Mouse (Mus musculus) megakaryocyte progenitor cell, adult 5-6 weeks (primary cell): Measurements from ENCODE around the gene Kcne2. TPM values are rescaled to one million over a fixed set of nuclear protein-coding genes. Genes with fewer than 3 reads are reported as not detected.
A peak's percentile ranks its signal among the peaks of the same experiment; 100 is the strongest.

Experiments used
- ATAC-seq: replicated peaks from 2 replicates; pipeline ENCODE4 v1.8.0; 2016; ENCODE audit warnings: mild to moderate bottlenecking, moderate TSS enrichment, inconsistent platforms; ENCODE audit not compliant: poor library complexity
- total RNA-seq, 2 experiments: library from RNA; stranded (forward) in 1 of 2; stranded (reverse) in 1 of 2; fragments of 157-497, 149-512 nt in 1 of 2; fragments of 200-1000 nt in 1 of 2; gene quantifications; 2 replicates each; pipeline versions ENCODE4 v1.2.3 to v1.2.4; 2015 to 2017

The Kcne2 gene
- total RNA-seq (2015) (not detected in 2 replicates), total RNA-seq (2017) (not detected in 2 replicates)

GRCm38 (mm10) chr16:92292101-92292500, at the start of gene Kcne2:
Gene Kcne2, plus strand, starts transcription at chr16:92292389.
- no peak for ATAC-seq

- ATAC-seq = no peak
Measured at GRCm38 (mm10) chr16:92245909-92246308, 46.3 kb upstream of the Kcne2 start.

GRCm38 (mm10) chr16:92246974-92247373, 45.2 kb upstream of the Kcne2 start:
- ATAC-seq = no peak

- ATAC-seq = no peak
Measured at GRCm38 (mm10) chr16:92247700-92248099, 44.5 kb upstream of the Kcne2 start.

- no peak for ATAC-seq
Measured at GRCm38 (mm10) chr16:92249681-92250080, 42.5 kb upstream of the Kcne2 start.

- ATAC-seq = no peak
Measured at GRCm38 (mm10) chr16:92250452-92250851, 41.7 kb upstream of the Kcne2 start.

GRCm38 (mm10) chr16:92254316-92254715, 37.9 kb upstream of the Kcne2 start:
- no peak for ATAC-seq

GRCm38 (mm10) chr16:92267861-92268260, 24.3 kb upstream of the Kcne2 start:
- ATAC-seq = no peak

GRCm38 (mm10) chr16:92274516-92274915, 17.7 kb upstream of the Kcne2 start:
- no peak for ATAC-seq

GRCm38 (mm10) chr16:92275526-92275925, 16.7 kb upstream of the Kcne2 start:
- ATAC-seq = no peak

- ATAC-seq = no peak
Measured at GRCm38 (mm10) chr16:92282671-92283070, 9.5 kb upstream of the Kcne2 start.

GRCm38 (mm10) chr16:92285068-92285467, 7.1 kb upstream of the Kcne2 start:
- no peak for ATAC-seq

GRCm38 (mm10) chr16:92286609-92287008, 5.6 kb upstream of the Kcne2 start:
- peak; percentile 82 for ATAC-seq

- ATAC-seq = no peak
Measured at GRCm38 (mm10) chr16:92288778-92289177, 3.4 kb upstream of the Kcne2 start.

- no peak for ATAC-seq
Measured at GRCm38 (mm10) chr16:92290045-92290444, 2.1 kb upstream of the Kcne2 start.

- ATAC-seq = no peak
Measured at GRCm38 (mm10) chr16:92294267-92294970, 2.2 kb downstream of the Kcne2 start.

GRCm38 (mm10) chr16:92295328-92295727, 3.1 kb downstream of the Kcne2 start:
- ATAC-seq = no peak

GRCm38 (mm10) chr16:92300649-92301411, 8.6 kb downstream of the Kcne2 start, which contains the start of gene Smim11:
Gene Smim11, plus strand, starts transcription at chr16:92301286.
- peak; percentile 88 for ATAC-seq

- ATAC-seq = peak; percentile 24
Measured at GRCm38 (mm10) chr16:92301412-92301806, 9.2 kb downstream of the Kcne2 start.

GRCm38 (mm10) chr16:92301989-92302388, 9.8 kb downstream of the Kcne2 start:
- peak; percentile 54 for ATAC-seq

- no peak for ATAC-seq
Measured at GRCm38 (mm10) chr16:92302506-92302905, 10.3 kb downstream of the Kcne2 start.

- no peak for ATAC-seq
Measured at GRCm38 (mm10) chr16:92305519-92305918, 13.3 kb downstream of the Kcne2 start.
